7 mouse cellular contexts compared by ENCODE assay signal in genomic region chr17:86063461-86063860, GRCm38 (mm10).
DNase-seq lines count a peak whose midpoint lies in the region; ATAC-seq lines count a peak whose summit lies in the region.

No protein-coding gene starts in this region.

- DNase-seq in Muller cell, postnatal 12 days (ENCODE audit: inconsistent ontology term), result peak; percentile 43
- DNase-seq in brain, embryonic 18.5 days (ENCODE audit: low read depth, low spot score), result peak; percentile 28
- peak; percentile 29 for DNase-seq in fibroblast of lung, adult 2 months (ENCODE audit: low read depth)
- peak; percentile 72 to 75 for DNase-seq in layer of hippocampus, postnatal 10 days (ENCODE audit: low spot score in 2 of 2)
- peak; percentile 72 for DNase-seq in lung, postnatal 36 days
- DNase-seq in right cerebral cortex, postnatal 10 days (ENCODE audit: low spot score in 2 of 2), result peak; percentile 61 to 77

- ATAC-seq in hematopoietic stem cell, adult 5-6 weeks (replicated peaks in 1 of 2; ENCODE audit: insufficient read depth in 1 of 2, low FRiP score in 2 of 2, low TSS enrichment in 1 of 2, low read depth in 1 of 2, poor library complexity in 2 of 2, severe bottlenecking in 2 of 2), result peak; percentile 67 to 84; a peak in 3 of 4 replicates

Comparison
In these comparisons a context has a peak if more than half of its experiments do, and no peak if none do; other contexts are left out.
1. Peak in every context shown above with its lines: DNase-seq and ATAC-seq.